Mouse (Mus musculus) intestine, postnatal 0 days (tissue): ENCODE measurements around the gene Olfr782. TPM values are rescaled to one million over a fixed set of nuclear protein-coding genes. Genes with fewer than 3 reads are reported as not detected.
"Not testable (repeated sequence)": the region's sequence is repeated elsewhere in the genome, so short reads cannot be mapped to it uniquely, and the experiment has no call there.

Experiments used
- ATAC-seq: fragments of 200-750 bp; cut with Nextera tagmentation; 2 replicates; pipeline ENCODE4 v1.8.0; 2017; ENCODE audit warnings: mild to moderate bottlenecking, moderate TSS enrichment, moderate library complexity
- H3K27ac ChIP-seq: fragments of 300-500 bp; sonication (generic); 2 replicates; pipeline ENCODE4 v1.5.1; 2014; ENCODE audit warnings: mild to moderate bottlenecking, low read depth, low read length, moderate library complexity
- H3K27me3 ChIP-seq: fragments of 300-500 bp; sonication (generic); replicated peaks from 2 replicates; pipeline ENCODE4 v1.6.1; 2014; ENCODE audit warnings: low read length, mixed read lengths; ENCODE audit not compliant: control insufficient read depth, insufficient read depth
- H3K36me3 ChIP-seq: fragments of 300-500 bp; sonication (generic); 2 replicates; pipeline ENCODE4 v1.6.1; 2014; ENCODE audit warnings: mild to moderate bottlenecking, moderate library complexity; ENCODE audit not compliant: control insufficient read depth, insufficient read depth
- H3K4me1 ChIP-seq: fragments of 300-500 bp; sonication (generic); replicated peaks from 2 replicates; pipeline ENCODE4 v1.6.1; 2014; ENCODE audit warnings: antibody characterized with exemption, low read length, mixed read lengths; ENCODE audit not compliant: control insufficient read depth, insufficient read depth
- H3K4me2 ChIP-seq: fragments of 300-500 bp; sonication (generic); replicated peaks from 2 replicates; pipeline ENCODE4 v1.6.1; 2014; ENCODE audit warnings: low read depth, mild to moderate bottlenecking, moderate library complexity
- H3K4me3 ChIP-seq: fragments of 300-500 bp; sonication (generic); 2 replicates; pipeline ENCODE4 v1.5.1; 2014; ENCODE audit warnings: low read depth, low read length
- H3K9ac ChIP-seq: fragments of 300-500 bp; sonication (generic); 2 replicates; pipeline ENCODE4 v1.6.1; 2014; ENCODE audit warnings: mild to moderate bottlenecking, low read depth, low read length
- H3K9me3 ChIP-seq: fragments of 300-500 bp; sonication (generic); 2 replicates; pipeline ENCODE4 v1.6.1; 2016; ENCODE audit warnings: mixed run types; ENCODE audit not compliant: control insufficient read depth
- CTCF ChIP-seq: sonication (generic); IDR thresholded peaks from 2 replicates; pipeline ENCODE4 v1.5.1; 2016; ENCODE audit warnings: low read depth, mild to moderate bottlenecking, control low read depth, antibody characterized with exemption, moderate library complexity
- WGBS: fragments of 180-500 bp; shearing (Covaris S2); extraction: QIAGEN DNeasy Blood & Tissue Kit; methylation state at CpG from one replicate; pipeline ENCODE4 v1.1.7; 2014; 5-methylcytosine and 5-hydroxymethylcytosine counted together
- polyA plus RNA-seq: library from polyadenylated mRNA; unstranded; fragments of >200 nt; fragmentation: Nextera tagmentation; extraction: Ambion mirVana; gene quantifications from 2 replicates; pipeline ENCODE4 v1.2.1, GENCODE M21; 2015

Olfr782 gene
- polyA plus RNA-seq, result not detected in 2 replicates

GRCm38 (mm10) chr10:129348550-129348949 lies at the start of gene Olfr782:
Gene Olfr782, plus strand, starts transcription at chr10:129348850.
- no peak for ATAC-seq
- Histone ChIP-seq H3K4me2 (no peak within 1 kb of the TSS), H3K27me3 (no peaks in the 10 kb centered on the region), H3K27ac (no peak within 1 kb of the TSS), H3K4me1 (no peaks in the 10 kb centered on the region), H3K9me3 (no peaks in the 10 kb centered on the region), H3K36me3 (no peaks in the 10 kb centered on the region), H3K4me3 (no peak within 1 kb of the TSS), H3K9ac (no peak within 1 kb of the TSS)
- WGBS, result 92% methylated on average over 3 of the region's 3 CpGs
- no peak for TF ChIP-seq CTCF

- peak; percentile 31; the same call in 1 of the 2 replicates for ATAC-seq
Measured at GRCm38 (mm10) chr10:129312973-129313372, 35.7 kb upstream of the Olfr782 start.

GRCm38 (mm10) chr10:129313521-129313920 lies 35.1 kb upstream of the Olfr782 start:
- H3K27me3 ChIP-seq, H3K4me1 ChIP-seq, H3K9ac ChIP-seq, H3K4me3 ChIP-seq, H3K27ac ChIP-seq, H3K36me3 ChIP-seq, H3K4me2 ChIP-seq, H3K9me3 ChIP-seq: not testable (repeated sequence)
- ATAC-seq, result 0 out of 2 replicates have a peak, but pooled peaks have one; percentile 33
- WGBS, result no CpG with 5 or more reads among the region's 1 CpGs

More at GRCm38 (mm10) chr10:129312973-129313372, 35.7 kb upstream of the Olfr782 start:
- 16% methylated on average over 1 of the region's 1 CpGs for WGBS
- H3K27ac ChIP-seq, H3K4me3 ChIP-seq, H3K36me3 ChIP-seq, H3K27me3 ChIP-seq, H3K9ac ChIP-seq, H3K4me2 ChIP-seq, H3K4me1 ChIP-seq, H3K9me3 ChIP-seq: not testable (repeated sequence)

- Histone ChIP-seq H3K4me1 (no peaks in the 10 kb centered on the region), H3K4me3 (no peak within 1 kb of the TSS), H3K4me2 (no peak within 1 kb of the TSS), H3K27ac (no peak within 1 kb of the TSS), H3K27me3 (no peaks in the 10 kb centered on the region), H3K36me3 (no peaks in the 10 kb centered on the region), H3K9ac (no peak within 1 kb of the TSS), H3K9me3 (no peaks in the 10 kb centered on the region)
- WGBS, result 85% methylated on average over 3 of the region's 3 CpGs
- no peak for TF ChIP-seq CTCF
- ATAC-seq, result no peak
Measured at GRCm38 (mm10) chr10:129317817-129318216, 30.8 kb upstream of the Olfr782 start, which contains the start of gene Olfr780. Gene Olfr780, plus strand, starts transcription at chr10:129318117.

- Histone ChIP-seq H3K4me2 (no peak within 1 kb of the TSS), H3K9ac (no peak within 1 kb of the TSS), H3K27ac (no peak within 1 kb of the TSS), H3K4me1 (no peaks in the 10 kb centered on the region), H3K9me3 (no peaks in the 10 kb centered on the region), H3K4me3 (no peak within 1 kb of the TSS), H3K36me3 (no peaks in the 10 kb centered on the region), H3K27me3 (no peaks in the 10 kb centered on the region)
- no peak for TF ChIP-seq CTCF
- no peak for ATAC-seq
Measured at GRCm38 (mm10) chr10:129328554-129328953, 20.1 kb upstream of the Olfr782 start, which contains the start of gene Olfr781. Gene Olfr781, plus strand, starts transcription at chr10:129328854.

- not testable (repeated sequence) for H3K4me2 ChIP-seq, H3K27me3 ChIP-seq, H3K9me3 ChIP-seq, H3K9ac ChIP-seq, H3K4me1 ChIP-seq, H3K4me3 ChIP-seq, H3K27ac ChIP-seq, H3K36me3 ChIP-seq
- WGBS, result 29% methylated on average over 2 of the region's 2 CpGs
- ATAC-seq, result peak; percentile 77
Measured at GRCm38 (mm10) chr10:129352475-129352874, 3.8 kb downstream of the Olfr782 start.

- not testable (repeated sequence) for H3K27me3 ChIP-seq, H3K9me3 ChIP-seq, H3K27ac ChIP-seq, H3K4me1 ChIP-seq, H3K9ac ChIP-seq, H3K4me2 ChIP-seq, H3K4me3 ChIP-seq, H3K36me3 ChIP-seq, ATAC-seq
- 87% methylated on average over 4 of the region's 4 CpGs for WGBS
Measured at GRCm38 (mm10) chr10:129356496-129356895, 7.8 kb downstream of the Olfr782 start.
